Mouse (Mus musculus) cortical plate, adult 2 months (tissue): ENCODE measurements around the gene Napa.

Experiments used
- CTCF ChIP-seq: fragments of 200-500 bp; IDR thresholded peaks from 2 replicates; pipeline ENCODE4 v1.5.1; 2011; ENCODE audit warnings: mild to moderate bottlenecking, control low read depth, low read length; ENCODE audit not compliant: insufficient read depth; ENCODE audit errors: extremely low read depth
- POLR2A ChIP-seq: fragments of 200-500 bp; IDR thresholded peaks from 2 replicates; pipeline ENCODE4 v1.6.1; 2011; ENCODE audit warnings: mild to moderate bottlenecking, low read length, control low read depth; ENCODE audit not compliant: insufficient read depth; ENCODE audit errors: extremely low read depth

DNA sequence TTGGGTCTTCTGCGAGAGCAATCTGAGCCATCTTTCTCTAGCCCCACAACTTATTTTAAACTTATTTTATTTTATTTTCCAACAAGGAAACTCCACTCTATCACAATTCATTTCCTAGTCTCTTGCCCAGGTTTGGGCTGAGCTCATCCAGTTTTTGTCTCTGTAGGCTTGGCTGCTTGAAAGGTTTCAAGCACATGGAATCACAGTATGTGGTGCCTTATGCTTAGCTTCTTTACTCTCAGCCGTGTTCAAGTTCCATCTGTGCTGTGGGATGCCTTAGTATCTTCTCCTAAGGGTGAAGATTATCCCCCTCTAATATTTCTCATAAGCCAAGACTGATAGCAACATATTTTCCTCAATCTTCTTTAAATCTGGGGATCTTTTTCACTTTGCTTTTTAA, 10.7 kb upstream of the Napa start:
- TF ChIP-seq CTCF (no peak), POLR2A (no peak)
